Mouse (Mus musculus) embryonic stem cell, embryonic (primary cell): Measurements from ENCODE around the gene Tmem88.

ENCODE experiments used
- CTCF ChIA-PET, 4 experiments: fragments of 300-600 bp in 2 of 4; fragments of 350-600 bp in 2 of 4; sonication (Branson Sonifier 250); formaldehyde crosslinking; loops; one replicate each; lab custom pipeline; 2022; ENCODE audit warnings: inconsistent platforms in 2 of 4; lab: Charles Lee
- POLR2A ChIA-PET, 4 experiments: fragments of 300-600 bp in 2 of 4; fragments of 350-600 bp in 2 of 4; sonication (Branson Sonifier 250); formaldehyde crosslinking; loops; one replicate each; lab custom pipeline; 2022; ENCODE audit warnings: antibody characterized with exemption in 4 of 4, inconsistent platforms in 1 of 4; lab: Charles Lee

Tmem88 gene

GRCm38 (mm10) chr11:69401987-69402386, 4.0 kb upstream of the Tmem88 start:
- POLR2A ChIA-PET: interaction anchor here (0.6 to 2.9 kb wide), 17 partner anchors 8 to 312 kb away, joined by 3 to 19 read pairs (median 4); partner anchors contain the start of genes Cntrob (in 1 of the 4), Kdm6b (in 1 of the 4) and Trappc1 (in 1 of the 4)
- CTCF ChIA-PET: interaction anchor here (0.5 to 1.2 kb wide), 15 partner anchors 9 to 287 kb away, joined by 3 to 11 read pairs (median 4); no protein-coding TSS in a partner anchor

- POLR2A ChIA-PET: interaction anchor here in 3 of 4 experiments (0.6 to 2.9 kb wide), 16 partner anchors 8 to 313 kb away, joined by 3 to 19 read pairs (median 4); partner anchors contain the start of genes Cntrob (in 1 of the 3) and Trappc1 (in 1 of the 3)
- CTCF ChIA-PET: interaction anchor here (0.5 to 1.2 kb wide), 15 partner anchors 10 to 318 kb away, joined by 3 to 11 read pairs (median 3); no protein-coding TSS in a partner anchor
Measured at GRCm38 (mm10) chr11:69401210-69401637, 3.2 kb upstream of the Tmem88 start.

GRCm38 (mm10) chr11:69400083-69400850, 2.2 kb upstream of the Tmem88 start:
- CTCF ChIA-PET: interaction anchor here (0.8 to 1.4 kb wide), 8 partner anchors 29 to 140 kb away, joined by 3 to 8 read pairs (median 5); no protein-coding TSS in a partner anchor
- POLR2A ChIA-PET: interaction anchor here (0.6 to 2.9 kb wide), 26 partner anchors 9 to 591 kb away, joined by 3 to 19 read pairs (median 4); partner anchors contain the start of genes Trp53 (in 2 of the 4), Wrap53 (in 2 of the 4) and Mpdu1 (in 1 of the 4)

- CTCF ChIA-PET: interaction anchor here (0.6 to 1.4 kb wide), 10 partner anchors 30 to 139 kb away, joined by 3 to 8 read pairs (median 4); no protein-coding TSS in a partner anchor
- POLR2A ChIA-PET: interaction anchor here (0.5 to 2.9 kb wide), 29 partner anchors 10 to 592 kb away, joined by 3 to 19 read pairs (median 4); partner anchors contain the start of genes Trp53 (in 2 of the 4), Wrap53 (in 2 of the 4) and Mpdu1 (in 1 of the 4)
Measured at GRCm38 (mm10) chr11:69399201-69400082, 1.4 kb upstream of the Tmem88 start.

GRCm38 (mm10) chr11:69398486-69399200, 609 bp upstream of the Tmem88 start:
- CTCF ChIA-PET: interaction anchor here in 3 of 4 experiments (0.6 to 0.7 kb wide), 3 partner anchors 41 to 306 kb away, joined by 3 to 4 read pairs (median 3); no protein-coding TSS in a partner anchor
- POLR2A ChIA-PET: interaction anchor here in 3 of 4 experiments (0.5 to 5.0 kb wide), 20 partner anchors 10 to 489 kb away, joined by 3 to 43 read pairs (median 5); partner anchors contain the start of genes Kcnab3 (in 1 of the 3), Mpdu1 (in 1 of the 3), Trp53 (in 1 of the 3) and Wrap53 (in 1 of the 3)

GRCm38 (mm10) chr11:69397581-69398057, 415 bp downstream of the Tmem88 start:
- ChIA-PET CTCF (interaction anchor here in 2 of 4 experiments (0.7 to 0.9 kb wide), 2 partner anchors 129 to 307 kb away, joined by 3 to 4 read pairs; no protein-coding TSS in a partner anchor), POLR2A (interaction anchor here in 3 of 4 experiments (0.5 to 5.0 kb wide), 15 partner anchors 11 to 265 kb away, joined by 3 to 43 read pairs (median 5); partner anchors contain the start of genes Kcnab3 (in 1 of the 3), Mpdu1 (in 1 of the 3), Trp53 (in 1 of the 3) and Wrap53 (in 1 of the 3))

GRCm38 (mm10) chr11:69396772-69397171, 1.3 kb downstream of the Tmem88 start:
- ChIA-PET POLR2A (interaction anchor here in 3 of 4 experiments (0.5 to 5.0 kb wide), 21 partner anchors 12 to 517 kb away, joined by 3 to 43 read pairs (median 6); partner anchors contain the start of genes Trp53 (in 2 of the 3), Wrap53 (in 2 of the 3), Cntrob (in 1 of the 3) and Mpdu1 (in 1 of the 3)), CTCF (interaction anchor here in 1 of 4 experiments (0.7 to 0.9 kb wide), 2 partner anchors 12 to 128 kb away, joined by 3 read pairs; no protein-coding TSS in a partner anchor)

- ChIA-PET CTCF (interaction anchor here in 3 of 4 experiments (0.5 to 1.7 kb wide), 10 partner anchors 15 to 416 kb away, joined by 3 to 6 read pairs (median 3); partner anchors contain the start of genes Trp53 (in 1 of the 3) and Wrap53 (in 1 of the 3)), POLR2A (interaction anchor here (0.5 to 5.0 kb wide), 59 partner anchors 8 to 526 kb away, joined by 3 to 43 read pairs (median 4); partner anchors contain the start of genes Trp53 (in 3 of the 4), Wrap53 (in 3 of the 4), Cntrob (in 2 of the 4) and Kcnab3 (in 2 of the 4))
Measured at GRCm38 (mm10) chr11:69395634-69396373, 2.2 kb downstream of the Tmem88 start.

GRCm38 (mm10) chr11:69395235-69395633, 2.8 kb downstream of the Tmem88 start, which contains the start of the genes Naa38 and Cyb5d1:
TSS of gene Naa38 (plus strand) at chr11:69395487.
TSS of gene Cyb5d1 (minus strand) at chr11:69395631.
- ChIA-PET POLR2A (interaction anchor here (0.6 to 5.0 kb wide), 58 partner anchors 8 to 526 kb away, joined by 3 to 43 read pairs (median 4); partner anchors contain the start of genes Trp53 (in 3 of the 4), Wrap53 (in 3 of the 4), Cntrob (in 2 of the 4) and Kcnab3 (in 2 of the 4)), CTCF (interaction anchor here in 2 of 4 experiments (0.8 to 1.7 kb wide), 7 partner anchors 15 to 233 kb away, joined by 3 to 6 read pairs (median 3); partner anchors contain the start of genes Trp53 (in 1 of the 2) and Wrap53 (in 1 of the 2))

- CTCF ChIA-PET: interaction anchor here in 1 of 4 experiments (0.8 to 1.7 kb wide), 4 partner anchors 21 to 185 kb away, joined by 3 to 6 read pairs (median 3); partner anchors contain the start of genes Trp53 and Wrap53
- POLR2A ChIA-PET: interaction anchor here (0.6 to 5.0 kb wide), 40 partner anchors 8 to 531 kb away, joined by 3 to 43 read pairs (median 5); partner anchors contain the start of genes Kcnab3 (in 2 of the 4), Trp53 (in 2 of the 4), Wrap53 (in 2 of the 4) and Cntrob (in 1 of the 4)
Measured at GRCm38 (mm10) chr11:69394591-69395167, 3.4 kb downstream of the Tmem88 start.

GRCm38 (mm10) chr11:69390400-69391034, 7.5 kb downstream of the Tmem88 start:
- CTCF ChIA-PET: interaction anchor here in 3 of 4 experiments (0.7 to 1.6 kb wide), 4 partner anchors 72 to 122 kb away, joined by 3 to 9 read pairs (median 3); no protein-coding TSS in a partner anchor

GRCm38 (mm10) chr11:69389531-69390399, 8.3 kb downstream of the Tmem88 start:
- ChIA-PET CTCF (interaction anchor here in 3 of 4 experiments (0.5 to 1.6 kb wide), 6 partner anchors 72 to 224 kb away, joined by 3 to 9 read pairs (median 3); no protein-coding TSS in a partner anchor), POLR2A (interaction anchor here in 1 of 4 experiments (0.6 to 1.4 kb wide), 3 partner anchors 43 to 267 kb away, joined by 3 to 4 read pairs (median 4); partner anchors contain the start of genes Cntrob and Trappc1)

More at GRCm38 (mm10) chr11:69390400-69391034, 7.5 kb downstream of the Tmem88 start:
- POLR2A ChIA-PET: interaction anchor here in 2 of 4 experiments (0.6 to 1.4 kb wide), 4 partner anchors 9 to 130 kb away, joined by 3 to 4 read pairs (median 3); partner anchors contain the start of genes Cntrob (in 1 of the 2) and Trappc1 (in 1 of the 2)
